Mouse (Mus musculus): ENCODE measurements at regions not wholly inside any gene's neighbourhood (a gene's known extent, or its start where the extent isn't known, plus 50 kb on each side); places are given as distances from the start of the nearest gene placed in this dataset.

DNA sequence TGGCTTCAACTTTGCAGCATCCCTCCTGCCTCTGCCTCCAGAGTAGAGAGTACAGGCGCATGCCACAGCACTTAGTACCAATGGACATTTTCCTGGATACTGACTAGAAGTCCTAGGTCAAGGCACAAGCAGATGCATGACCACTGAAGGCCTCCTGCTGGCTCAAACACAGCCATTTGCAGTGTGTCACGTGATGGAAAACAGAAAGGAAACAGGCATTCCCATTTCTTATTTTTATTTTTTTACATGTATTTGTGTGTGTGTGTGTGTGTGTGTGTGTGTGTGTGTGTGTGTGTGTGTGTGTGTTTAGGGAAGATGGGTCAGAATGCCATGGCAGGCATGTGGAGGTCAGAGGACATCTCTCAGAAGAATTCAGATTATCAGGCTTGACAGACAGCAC is 65.6 kb downstream of the Thap12 start:
- no peaks in the 10 kb centered on the region for H3K27me3 ChIP-seq
- no peak overlapping the region for H3K4me2 ChIP-seq (replicated peaks)
- H3K9me3 ChIP-seq: no peaks in the 10 kb centered on the region
- no peak for ATAC-seq
- WGBS: 82% methylated on average over 2 of the region's 2 CpGs
- H3K4me1 ChIP-seq (replicated peaks): peaks cover 15% of the 10 kb centered on the region; the same call in 1 of the 2 replicates
- H3K4me3 ChIP-seq (replicated peaks): no peak overlapping the region
- H3K9ac ChIP-seq (replicated peaks): no peak overlapping the region
- no peak overlapping the region for H3K27ac ChIP-seq
- H3K36me3 ChIP-seq: no peaks in the 10 kb centered on the region

DNA sequence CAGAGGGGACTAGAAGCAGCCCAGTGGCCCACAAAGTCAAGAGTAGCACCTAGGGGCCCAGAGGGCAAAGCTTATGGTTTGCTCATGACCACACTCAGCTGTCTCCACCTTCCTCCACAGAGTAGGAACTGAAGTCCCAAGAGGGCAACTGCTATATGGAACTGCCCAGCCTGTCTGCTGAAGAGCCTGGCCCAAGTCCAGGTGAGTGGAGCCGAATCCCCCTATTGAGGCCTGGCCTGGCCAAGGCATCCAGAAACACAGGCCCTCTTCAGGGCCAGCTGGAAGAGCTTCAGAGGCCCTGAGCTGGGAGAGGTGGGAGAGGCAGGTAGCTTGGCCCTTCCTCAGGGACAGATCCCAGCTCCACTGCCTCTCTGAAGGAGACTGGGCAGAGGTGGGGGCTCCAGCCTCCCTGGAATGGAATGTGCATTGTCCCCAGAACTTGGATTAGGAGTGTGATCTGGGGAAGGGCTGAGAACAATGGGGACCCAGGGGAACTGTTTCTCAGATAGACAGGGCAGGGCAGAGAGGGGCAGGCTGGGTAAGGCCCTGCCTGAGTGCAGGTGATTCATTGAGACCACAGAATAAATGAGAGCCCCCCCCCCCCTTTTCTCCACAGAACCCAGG is 65.7 kb upstream of the Wnt11 start:
- H3K4me1 ChIP-seq (replicated peaks): peaks cover 15% of the 10 kb centered on the region; the same call in 1 of the 2 replicates
- 0 out of 2 replicates have a peak, but pooled peaks have one; percentile 27 for ATAC-seq
- no peaks in the 10 kb centered on the region for H3K9me3 ChIP-seq
- H3K36me3 ChIP-seq: no peaks in the 10 kb centered on the region
- H3K4me2 ChIP-seq (replicated peaks): no peak overlapping the region
- H3K27ac ChIP-seq: no peak overlapping the region
- no peak overlapping the region for H3K4me3 ChIP-seq (replicated peaks)
- no peaks in the 10 kb centered on the region for H3K27me3 ChIP-seq
- 93% methylated on average over 1 of the region's 1 CpGs for WGBS
- H3K9ac ChIP-seq (replicated peaks): no peak overlapping the region

DNA sequence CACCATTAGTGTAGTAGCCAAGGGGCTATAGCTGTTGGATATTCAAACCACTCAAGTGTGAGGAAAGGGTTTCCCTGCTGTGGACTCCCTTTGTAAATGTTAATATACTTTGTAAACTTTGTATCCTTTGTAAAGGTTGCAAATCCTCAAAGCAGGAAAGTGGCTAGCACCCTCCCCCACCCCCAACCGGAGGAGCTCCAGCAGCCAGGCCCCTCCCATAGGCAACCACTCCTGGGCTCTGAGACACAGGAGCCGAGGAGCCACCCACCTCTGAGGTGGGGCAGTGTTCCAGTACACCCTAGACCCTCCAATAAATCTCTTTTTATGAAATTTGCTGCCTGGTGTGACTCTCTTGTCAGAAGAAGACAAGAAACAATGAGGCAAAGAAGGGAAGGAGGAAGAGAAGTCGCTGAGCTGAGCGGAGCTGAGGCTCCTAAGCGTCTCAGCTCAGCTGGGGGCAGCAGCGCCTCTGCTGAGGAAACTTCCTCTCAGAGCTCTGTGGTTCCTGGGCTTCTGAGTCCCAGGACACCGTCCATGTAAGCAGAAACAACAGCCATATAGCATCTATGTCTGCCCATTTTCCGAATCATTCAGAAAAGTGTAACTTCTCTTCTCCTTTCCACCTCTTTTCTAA is 64.5 kb upstream of the Wnt11 start:
- no peak overlapping the region for H3K27ac ChIP-seq
- H3K36me3 ChIP-seq: no peaks in the 10 kb centered on the region
- no peak for ATAC-seq
- peaks cover 15% of the 10 kb centered on the region; the same call in 1 of the 2 replicates for H3K4me1 ChIP-seq (replicated peaks)
- H3K9ac ChIP-seq (replicated peaks): no peak overlapping the region
- H3K4me3 ChIP-seq (replicated peaks): no peak overlapping the region
- WGBS: 7% methylated on average over 8 of the region's 8 CpGs
- no peak overlapping the region for H3K4me2 ChIP-seq (replicated peaks)
- H3K27me3 ChIP-seq: no peaks in the 10 kb centered on the region
- no peaks in the 10 kb centered on the region for H3K9me3 ChIP-seq

DNA sequence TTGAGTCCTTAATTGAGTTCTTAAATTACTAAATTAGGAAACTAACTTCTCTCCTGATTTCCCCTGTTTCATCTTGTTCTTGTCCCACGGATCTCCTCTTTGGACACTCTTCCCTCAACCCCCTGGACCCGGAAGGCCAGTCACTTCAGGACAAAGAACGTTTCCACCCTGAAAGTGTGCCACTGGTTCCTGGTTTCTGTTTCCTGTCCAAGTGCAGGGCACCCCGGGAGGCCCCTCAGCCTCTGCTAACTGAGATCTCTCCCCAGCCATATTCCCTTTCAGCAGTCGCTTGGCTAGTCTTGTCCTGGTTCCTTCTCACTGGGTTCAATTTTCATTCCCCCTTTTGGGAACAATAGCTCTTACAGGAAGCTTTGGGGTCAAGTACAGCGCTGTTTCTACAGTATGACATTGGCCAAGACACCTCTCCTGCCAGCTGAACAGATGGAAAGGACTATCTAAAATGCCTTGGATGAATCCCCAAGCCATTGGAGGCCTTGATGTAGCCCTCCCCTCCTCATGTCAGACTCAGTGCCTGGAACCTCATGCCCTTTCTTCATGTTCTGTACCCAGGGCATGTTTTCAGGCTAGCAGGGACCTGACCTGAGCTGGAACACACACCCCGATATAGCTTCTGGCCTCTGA is 63.7 kb upstream of the Wnt11 start:
- H3K9ac ChIP-seq (replicated peaks): no peak overlapping the region
- H3K4me3 ChIP-seq (replicated peaks): no peak overlapping the region
- no peaks in the 10 kb centered on the region for H3K36me3 ChIP-seq
- peaks cover 15% of the 10 kb centered on the region; the same call in 1 of the 2 replicates for H3K4me1 ChIP-seq (replicated peaks)
- H3K27me3 ChIP-seq: no peaks in the 10 kb centered on the region
- H3K27ac ChIP-seq: no peak overlapping the region
- no peaks in the 10 kb centered on the region for H3K9me3 ChIP-seq
- ATAC-seq: no peak
- WGBS: 54% methylated on average over 7 of the region's 7 CpGs
- no peak overlapping the region for H3K4me2 ChIP-seq (replicated peaks)

DNA sequence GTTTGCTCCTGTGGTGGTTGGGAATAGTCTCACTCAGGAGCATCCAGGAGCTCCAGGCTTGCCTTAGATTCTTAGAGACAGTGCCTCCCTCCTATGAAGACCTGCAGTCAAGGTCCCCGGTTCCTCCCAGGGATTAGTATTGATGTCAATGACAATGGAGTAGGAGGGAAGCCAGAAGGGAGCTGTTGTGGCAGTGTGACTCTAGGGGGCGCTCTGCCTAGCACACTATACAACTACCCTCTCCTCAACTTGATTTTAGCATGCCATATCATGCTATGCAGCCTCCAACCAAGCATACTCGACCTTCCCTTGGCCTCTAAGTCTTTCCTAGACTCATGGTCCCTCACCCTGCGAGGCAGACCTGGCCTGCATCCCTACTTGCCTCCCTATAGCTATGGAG is 60.3 kb upstream of the Wnt11 start:
- Histone ChIP-seq H3K36me3 (no peaks in the 10 kb centered on the region), H3K27me3 (0 out of 2 replicates have a peak, but pooled peaks cover 3% of the 10 kb centered on the region), H3K27ac (no peak overlapping the region), H3K4me2 (replicated peaks) (no peak overlapping the region), H3K4me3 (replicated peaks) (no peak overlapping the region), H3K9me3 (no peaks in the 10 kb centered on the region), H3K4me1 (replicated peaks) (peaks cover 8% of the 10 kb centered on the region; the same call in 1 of the 2 replicates), H3K9ac (replicated peaks) (no peak overlapping the region)
- WGBS: 49% methylated on average over 4 of the region's 4 CpGs
- ATAC-seq: no peak

DNA sequence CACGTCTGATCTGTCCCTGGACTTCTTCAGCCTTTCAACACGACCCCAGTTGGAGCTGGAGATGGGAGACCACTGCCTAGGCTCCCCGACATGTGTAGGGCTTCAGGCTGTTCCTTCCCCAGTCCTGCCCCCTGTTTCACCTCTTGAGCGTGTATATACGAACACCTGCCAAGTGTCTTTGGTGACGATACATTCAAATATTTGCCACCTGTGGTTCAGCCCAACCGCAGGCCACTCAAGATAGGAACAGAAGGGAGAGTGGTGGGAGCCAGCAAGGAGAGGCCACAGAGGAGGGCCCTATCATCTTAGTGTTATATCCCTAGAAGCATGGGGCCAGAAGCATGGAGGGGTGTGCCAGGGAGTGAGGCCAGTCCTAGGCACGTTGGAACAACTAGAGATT is 59.9 kb upstream of the Wnt11 start:
- Histone ChIP-seq H3K9me3 (no peaks in the 10 kb centered on the region), H3K9ac (replicated peaks) (no peak overlapping the region), H3K4me1 (replicated peaks) (peaks cover 8% of the 10 kb centered on the region; the same call in 1 of the 2 replicates), H3K27ac (no peak overlapping the region), H3K4me2 (replicated peaks) (no peak overlapping the region), H3K27me3 (0 out of 2 replicates have a peak, but pooled peaks cover 3% of the 10 kb centered on the region), H3K4me3 (replicated peaks) (no peak overlapping the region), H3K36me3 (no peaks in the 10 kb centered on the region)
- no peak for ATAC-seq
- WGBS: 82% methylated on average over 8 of the region's 8 CpGs

DNA sequence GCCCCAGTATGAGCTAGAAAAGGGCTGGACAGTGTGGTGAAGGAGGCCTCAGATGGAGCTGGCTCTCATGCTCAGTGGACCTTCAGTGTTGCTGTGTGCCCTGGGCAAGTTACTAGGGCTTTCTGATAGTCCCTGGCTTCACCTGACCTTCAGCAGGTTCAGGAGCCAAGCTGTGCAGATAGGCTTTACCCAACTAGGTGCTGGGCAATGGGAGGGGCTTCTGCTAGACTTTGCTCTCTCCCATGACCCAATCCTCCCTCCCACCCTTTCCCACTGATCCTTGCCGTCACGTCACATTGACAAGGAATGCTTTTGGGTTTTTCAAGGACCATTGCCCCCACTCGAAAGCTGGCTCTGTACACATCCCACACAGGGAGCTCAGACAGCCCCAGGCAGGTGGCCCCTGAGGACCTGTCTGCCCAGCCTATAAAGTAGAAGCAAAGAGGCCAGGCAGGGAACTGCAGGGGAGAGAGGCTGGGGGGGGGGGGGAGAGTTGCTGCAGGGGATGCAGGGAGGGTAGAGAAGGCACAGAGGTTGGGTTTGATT is 57.5 kb upstream of the Wnt11 start:
- Histone ChIP-seq H3K27ac (no peak overlapping the region), H3K4me1 (replicated peaks) (no peaks in the 10 kb centered on the region), H3K4me3 (replicated peaks) (no peak overlapping the region), H3K27me3 (0 out of 2 replicates have a peak, but pooled peaks cover 3% of the 10 kb centered on the region), H3K4me2 (replicated peaks) (no peak overlapping the region), H3K9ac (replicated peaks) (no peak overlapping the region), H3K36me3 (no peaks in the 10 kb centered on the region), H3K9me3 (no peaks in the 10 kb centered on the region)
- WGBS: 43% methylated on average over 3 of the region's 3 CpGs
- peak; percentile 9; the same call in 1 of the 2 replicates for ATAC-seq

DNA sequence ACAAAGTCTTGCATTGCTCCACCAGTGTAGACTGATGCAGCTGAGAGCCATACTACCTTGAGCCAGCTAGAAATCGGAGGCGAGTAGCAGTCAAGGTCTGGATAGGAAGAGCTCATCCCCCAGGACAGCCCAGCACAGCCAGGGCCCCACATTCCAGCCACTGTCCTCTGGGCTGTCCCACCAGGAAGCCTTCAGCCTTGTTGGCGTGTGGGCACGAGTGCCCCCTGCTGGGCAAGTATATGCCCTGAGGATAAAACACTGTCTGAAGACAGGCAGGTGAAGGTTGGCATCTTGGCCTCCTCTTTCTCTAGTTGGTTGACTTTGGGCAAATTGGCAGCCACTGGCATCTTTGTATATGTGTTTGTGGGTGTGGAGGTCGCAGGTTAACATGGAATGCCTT is 56.0 kb upstream of the Wnt11 start:
- ATAC-seq: no peak
- 15% methylated on average over 5 of the region's 5 CpGs for WGBS
- no peak overlapping the region for H3K4me3 ChIP-seq (replicated peaks)
- H3K36me3 ChIP-seq: no peaks in the 10 kb centered on the region
- H3K27me3 ChIP-seq: 0 out of 2 replicates have a peak, but pooled peaks cover 3% of the 10 kb centered on the region
- no peak overlapping the region for H3K9ac ChIP-seq (replicated peaks)
- H3K4me1 ChIP-seq (replicated peaks): peaks cover 7% of the 10 kb centered on the region
- H3K27ac ChIP-seq: no peak overlapping the region
- H3K9me3 ChIP-seq: no peaks in the 10 kb centered on the region
- no peak overlapping the region for H3K4me2 ChIP-seq (replicated peaks)

DNA sequence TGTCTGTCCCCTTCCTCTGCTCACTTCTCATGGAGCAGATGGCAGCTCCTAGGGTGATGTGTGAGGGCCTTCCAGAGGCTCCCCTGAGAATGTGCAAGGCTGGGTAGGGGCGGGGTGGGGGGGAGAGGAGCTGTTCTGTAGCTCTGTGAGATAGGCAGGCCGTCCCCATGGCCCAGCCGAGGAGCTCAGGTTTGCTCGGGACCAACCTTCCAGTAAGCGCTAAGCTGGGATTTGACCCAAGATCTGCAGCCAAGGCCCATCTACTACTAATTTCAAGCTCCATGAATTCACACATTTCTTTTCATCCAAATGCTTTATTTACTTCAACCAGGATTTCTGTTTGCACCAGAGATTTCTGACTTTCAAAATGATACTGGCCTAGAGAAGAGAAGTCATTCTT is 51.4 kb upstream of the Wnt11 start:
- ATAC-seq: peak; percentile 35
- WGBS: 55% methylated on average over 5 of the region's 5 CpGs
- no peaks in the 10 kb centered on the region for H3K36me3 ChIP-seq
- H3K4me1 ChIP-seq (replicated peaks): peaks cover 20% of the 10 kb centered on the region
- H3K9ac ChIP-seq (replicated peaks): no peak overlapping the region
- H3K27ac ChIP-seq: peak overlapping the region; percentile 42; the same call in 1 of the 2 replicates
- no peak overlapping the region for H3K4me3 ChIP-seq (replicated peaks)
- no peak overlapping the region for H3K4me2 ChIP-seq (replicated peaks)
- H3K9me3 ChIP-seq: no peaks in the 10 kb centered on the region
- 0 out of 2 replicates have a peak, but pooled peaks cover 4% of the 10 kb centered on the region for H3K27me3 ChIP-seq

DNA sequence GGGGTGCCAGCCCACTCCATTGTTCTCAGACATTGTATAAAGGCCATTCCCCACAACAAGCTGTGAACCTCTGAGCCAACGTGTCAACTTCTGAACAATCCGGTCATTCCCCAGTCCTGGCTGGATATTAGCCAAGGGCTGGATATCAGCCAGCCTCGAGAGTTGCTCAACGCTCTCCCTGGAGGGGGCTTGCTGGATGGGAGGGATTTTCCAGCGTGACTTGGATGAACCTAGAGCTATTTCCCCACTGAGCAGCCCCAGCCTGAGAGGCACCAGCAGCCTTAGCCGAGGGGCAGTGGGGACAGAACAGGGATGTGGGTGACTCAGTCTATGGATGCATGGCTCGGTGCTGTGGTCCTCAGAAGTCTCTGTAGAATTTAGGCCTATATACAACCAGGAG is 51.0 kb upstream of the Wnt11 start:
- ATAC-seq: peak; percentile 78
- Histone ChIP-seq H3K27ac (peak overlapping the region; percentile 42), H3K4me1 (replicated peaks) (peaks cover 20% of the 10 kb centered on the region), H3K9me3 (no peaks in the 10 kb centered on the region), H3K27me3 (0 out of 2 replicates have a peak, but pooled peaks cover 4% of the 10 kb centered on the region), H3K9ac (replicated peaks) (no peak overlapping the region), H3K4me3 (replicated peaks) (no peak overlapping the region), H3K4me2 (replicated peaks) (no peak overlapping the region), H3K36me3 (no peaks in the 10 kb centered on the region)
- WGBS: 14% methylated on average over 7 of the region's 7 CpGs

DNA sequence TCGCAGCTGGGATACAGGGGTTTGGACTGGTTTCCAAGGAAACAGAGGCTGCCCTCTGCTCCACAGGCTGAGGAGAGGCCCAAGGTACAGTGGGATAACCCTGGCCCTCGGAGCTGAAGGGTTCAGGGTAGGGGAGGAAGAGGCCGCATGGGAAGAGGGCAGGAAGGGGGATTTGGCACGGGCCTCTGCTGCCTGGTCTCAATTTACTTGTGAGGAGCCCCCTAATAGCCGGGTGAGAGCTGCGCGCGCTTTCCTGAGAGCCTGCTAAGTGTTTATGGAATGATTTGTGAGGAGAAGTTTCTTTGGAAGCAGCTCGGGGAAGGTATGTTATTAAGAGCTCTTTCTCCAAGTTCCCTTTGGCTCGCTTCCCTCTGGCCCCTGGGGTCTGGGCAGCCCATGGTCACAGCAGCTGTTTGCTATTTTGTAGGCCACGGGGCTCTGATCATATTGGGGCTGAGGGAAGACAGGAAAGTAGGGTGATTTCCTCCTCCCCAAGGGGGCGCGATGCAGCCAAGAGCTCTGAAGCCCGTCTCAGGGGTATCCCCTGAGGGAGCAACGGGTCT is 50.5 kb upstream of the Wnt11 start:
- Histone ChIP-seq H3K4me1 (replicated peaks) (peaks cover 20% of the 10 kb centered on the region), H3K27me3 (0 out of 2 replicates have a peak, but pooled peaks cover 4% of the 10 kb centered on the region), H3K27ac (peak overlapping the region; percentile 42), H3K36me3 (no peaks in the 10 kb centered on the region), H3K4me2 (replicated peaks) (no peak overlapping the region), H3K9ac (replicated peaks) (no peak overlapping the region), H3K9me3 (no peaks in the 10 kb centered on the region), H3K4me3 (replicated peaks) (no peak overlapping the region)
- WGBS: 54% methylated on average over 15 of the region's 15 CpGs
- ATAC-seq: peak; percentile 59
